Mouse (Mus musculus): ENCODE results near the gene Tectb. TPM values are rescaled to one million over a fixed set of nuclear protein-coding genes. Genes with fewer than 3 reads are reported as not detected.

Tectb gene
- polyA plus RNA-seq, 1 experiment from 2014 or later: not detected

DNA sequence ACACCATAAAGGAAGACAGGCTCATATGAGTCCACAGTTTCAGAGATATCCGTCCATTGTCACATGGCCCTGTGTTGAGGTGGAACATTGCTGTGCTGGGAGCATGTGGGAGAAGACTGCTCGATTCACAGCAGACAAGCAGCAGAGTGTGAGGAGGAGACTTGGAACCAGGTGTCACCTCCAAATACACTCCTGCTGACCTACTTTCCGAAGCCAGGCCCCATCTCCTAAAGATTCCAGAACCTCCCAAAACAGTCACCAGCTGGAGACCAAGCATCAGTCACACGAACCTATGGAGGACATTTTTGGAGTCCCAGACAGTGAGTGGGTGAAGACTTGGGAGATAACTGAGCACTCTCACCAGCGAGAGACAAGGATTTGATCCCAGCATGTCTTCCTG lies 56.0 kb downstream of the Tectb start:
- H3K4me3 ChIP-seq (ENCODE audit: control insufficient read depth in 1 of 2, insufficient read depth in 1 of 2, low read depth in 1 of 2, low read length in 2 of 2): no peak overlapping the region
- no peak overlapping the region for H3K27ac ChIP-seq (replicated peaks in 1 of 2; ENCODE audit: control insufficient read depth in 1 of 2, insufficient read depth in 1 of 2, low read depth in 2 of 2, low read length in 2 of 2)
- H3K9me3 ChIP-seq (ENCODE audit: control insufficient read depth, low read length): no peaks in the 10 kb centered on the region
- H3K27me3 ChIP-seq (ENCODE audit: control insufficient read depth, insufficient read depth, low read length): no peaks in the 10 kb centered on the region
- no peak for ATAC-seq (ENCODE audit: insufficient number of reproducible peaks, insufficient read depth, low FRiP score, low read depth)
- no peaks in the 10 kb centered on the region for H3K36me3 ChIP-seq (ENCODE audit: control insufficient read depth, insufficient read depth, low read length)
- peaks cover under 1 to 4% of the 10 kb centered on the region in 2 experiments; a peak in 2 of 4 replicates for H3K4me1 ChIP-seq (ENCODE audit: control insufficient read depth in 2 of 2, insufficient read depth in 2 of 2, low read length in 2 of 2)
- 70% methylated on average over 5 of the region's 5 CpGs for WGBS
- H3K9ac ChIP-seq (ENCODE audit: low read length): no peak overlapping the region
- H3K4me2 ChIP-seq (ENCODE audit: low read length): no peak overlapping the region

- Histone ChIP-seq H3K27ac (replicated peaks in 1 of 2; ENCODE audit: control insufficient read depth in 1 of 2, insufficient read depth in 1 of 2, low read depth in 2 of 2, low read length in 2 of 2) (no peak overlapping the region), H3K4me2 (ENCODE audit: low read length) (no peak overlapping the region), H3K36me3 (ENCODE audit: control insufficient read depth, insufficient read depth, low read length) (no peaks in the 10 kb centered on the region), H3K4me1 (ENCODE audit: control insufficient read depth in 2 of 2, insufficient read depth in 2 of 2, low read length in 2 of 2) (peaks cover 3 to 4% of the 10 kb centered on the region in 2 experiments; a peak in 3 of 4 replicates), H3K27me3 (ENCODE audit: control insufficient read depth, insufficient read depth, low read length) (no peaks in the 10 kb centered on the region), H3K4me3 (ENCODE audit: control insufficient read depth in 1 of 2, insufficient read depth in 1 of 2, low read depth in 1 of 2, low read length in 2 of 2) (no peak overlapping the region), H3K9me3 (ENCODE audit: control insufficient read depth, low read length) (no peaks in the 10 kb centered on the region), H3K9ac (ENCODE audit: low read length) (no peak overlapping the region)
- WGBS: 54% methylated on average over 6 of the region's 6 CpGs
- no peak for ATAC-seq (ENCODE audit: insufficient number of reproducible peaks, insufficient read depth, low FRiP score, low read depth)
Measured at GRCm38 (mm10) chr19:55239766-55240426, 59.4 kb downstream of the Tectb start.

DNA sequence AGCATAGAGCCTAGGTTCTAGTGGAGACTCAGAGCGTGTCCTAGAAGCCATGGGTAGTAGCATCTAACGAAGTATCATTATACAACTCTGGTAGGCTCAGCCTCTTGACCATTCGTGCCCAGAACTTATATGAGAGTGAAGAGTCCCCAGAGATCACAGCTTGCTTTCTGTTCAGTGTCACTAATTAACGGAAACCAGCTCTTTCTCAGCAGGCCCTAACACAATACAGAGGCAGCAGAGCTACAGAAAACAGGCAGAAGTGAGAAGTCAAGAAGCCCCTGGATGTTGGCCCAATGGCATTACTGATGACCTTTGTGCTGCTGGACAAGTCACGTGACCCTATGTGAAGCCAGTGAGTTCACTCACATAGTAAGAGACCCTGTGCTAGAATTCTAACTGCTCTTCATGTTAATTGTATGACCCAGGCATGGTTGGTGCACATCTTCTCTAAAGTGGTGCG lies 60.7 kb downstream of the Tectb start, which contains the start of gene Gucy2g:
Gene Gucy2g, minus strand, starts transcription at position 51 of the 460 bp plus-strand sequence.
- Histone ChIP-seq H3K27me3 (ENCODE audit: control insufficient read depth, insufficient read depth, low read length) (no peaks in the 10 kb centered on the region), H3K4me3 (ENCODE audit: control insufficient read depth in 1 of 2, insufficient read depth in 1 of 2, low read depth in 1 of 2, low read length in 2 of 2) (no peak within 1 kb of the TSS), H3K9me3 (ENCODE audit: control insufficient read depth, low read length) (no peaks in the 10 kb centered on the region), H3K4me1 (ENCODE audit: control insufficient read depth in 2 of 2, insufficient read depth in 2 of 2, low read length in 2 of 2) (peaks cover 6 to 7% of the 10 kb centered on the region in 2 experiments), H3K36me3 (ENCODE audit: control insufficient read depth, insufficient read depth, low read length) (no peaks in the 10 kb centered on the region), H3K27ac (replicated peaks in 1 of 2; ENCODE audit: control insufficient read depth in 1 of 2, insufficient read depth in 1 of 2, low read depth in 2 of 2, low read length in 2 of 2) (no peak within 1 kb of the TSS), H3K9ac (ENCODE audit: low read length) (no peak within 1 kb of the TSS), H3K4me2 (ENCODE audit: low read length) (no peak within 1 kb of the TSS)
- WGBS: 76% methylated on average over 6 of the region's 6 CpGs
- no peak for ATAC-seq (ENCODE audit: insufficient number of reproducible peaks, insufficient read depth, low FRiP score, low read depth)

DNA sequence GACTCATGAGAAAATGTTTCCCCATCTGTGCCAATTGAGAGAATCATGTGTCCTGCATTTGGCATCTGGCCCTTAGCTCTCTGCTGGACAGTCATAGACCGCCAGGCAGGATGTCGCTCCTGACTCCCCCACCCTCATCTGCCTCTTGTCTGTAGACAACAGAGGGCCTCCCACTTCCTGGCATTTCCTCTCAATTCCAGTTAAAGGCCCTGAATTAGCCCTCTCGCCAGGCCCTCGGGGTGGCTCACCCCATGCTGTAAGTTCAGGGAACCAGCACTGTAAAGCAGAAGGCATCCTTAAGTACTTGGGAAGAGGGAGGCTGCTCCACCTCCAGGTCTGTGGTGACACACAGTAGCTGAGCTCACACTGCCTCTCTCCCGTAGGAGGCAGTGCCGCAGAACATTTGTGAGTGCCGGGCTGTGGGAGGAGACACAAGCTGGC lies 64.3 kb downstream of the Tectb start:
- Histone ChIP-seq H3K4me1 (ENCODE audit: control insufficient read depth in 2 of 2, insufficient read depth in 2 of 2, low read length in 2 of 2) (peaks cover 7 to 8% of the 10 kb centered on the region in 2 experiments), H3K9ac (ENCODE audit: low read length) (no peak overlapping the region)
- 15% methylated on average over 7 of the region's 7 CpGs for WGBS

More for the DNA sequence above, 64.3 kb downstream of the Tectb start:
- Histone ChIP-seq H3K27me3 (ENCODE audit: control insufficient read depth, insufficient read depth, low read length) (no peaks in the 10 kb centered on the region), H3K4me2 (ENCODE audit: low read length) (0 out of 2 replicates have a peak overlapping the region, but pooled peaks have one; percentile 2), H3K9me3 (ENCODE audit: control insufficient read depth, low read length) (no peaks in the 10 kb centered on the region), H3K36me3 (ENCODE audit: control insufficient read depth, insufficient read depth, low read length) (no peaks in the 10 kb centered on the region), H3K4me3 (ENCODE audit: control insufficient read depth in 1 of 2, insufficient read depth in 1 of 2, low read depth in 1 of 2, low read length in 2 of 2) (no peak overlapping the region), H3K27ac (replicated peaks in 1 of 2; ENCODE audit: control insufficient read depth in 1 of 2, insufficient read depth in 1 of 2, low read depth in 2 of 2, low read length in 2 of 2) (peak overlapping the region; percentile 50 to 73)
- ATAC-seq (ENCODE audit: insufficient number of reproducible peaks, insufficient read depth, low FRiP score, low read depth): peak; percentile 86

Small RNA genes within 50 kb of the gene (microRNA-seq; reads per million reads assigned to microRNA genes)
- gene Mir6715: not detected

Other genes with a start within 250 kb of the Tectb start
- 10.9 and 11.1 TPM in 2 replicates for gene Gpam, start 53.5 kb upstream of the Tectb start, polyA plus RNA-seq (2014; fragmentation: Nextera tagmentation; extraction: Ambion mirVana)
- not detected in 2 replicates for gene Gucy2g, start 60.5 kb downstream of the Tectb start, polyA plus RNA-seq (2014; fragmentation: Nextera tagmentation; extraction: Ambion mirVana)
- 30.7 and 31.6 TPM in 2 replicates for gene Acsl5, start 71.2 kb downstream of the Tectb start, polyA plus RNA-seq (2014; fragmentation: Nextera tagmentation; extraction: Ambion mirVana)
- 63.9 and 67.2 TPM in 2 replicates for gene Zdhhc6, start 135.3 kb downstream of the Tectb start, polyA plus RNA-seq (2014; fragmentation: Nextera tagmentation; extraction: Ambion mirVana)
- gene Vti1a, start 135.6 kb downstream of the Tectb start, polyA plus RNA-seq (2014; fragmentation: Nextera tagmentation; extraction: Ambion mirVana): 13.0 and 15.4 TPM in 2 replicates

All from heart, embryonic 14.5 days (tissue).